Mouse (Mus musculus): Measurements from ENCODE around the gene Vmn2r69. TPM values are rescaled to one million over a fixed set of nuclear protein-coding genes. Genes with fewer than 3 reads are reported as not detected.

Vmn2r69 gene
- not detected in 2 replicates for polyA plus RNA-seq (2015; fragmentation: Nextera tagmentation; extraction: Ambion mirVana)

DNA sequence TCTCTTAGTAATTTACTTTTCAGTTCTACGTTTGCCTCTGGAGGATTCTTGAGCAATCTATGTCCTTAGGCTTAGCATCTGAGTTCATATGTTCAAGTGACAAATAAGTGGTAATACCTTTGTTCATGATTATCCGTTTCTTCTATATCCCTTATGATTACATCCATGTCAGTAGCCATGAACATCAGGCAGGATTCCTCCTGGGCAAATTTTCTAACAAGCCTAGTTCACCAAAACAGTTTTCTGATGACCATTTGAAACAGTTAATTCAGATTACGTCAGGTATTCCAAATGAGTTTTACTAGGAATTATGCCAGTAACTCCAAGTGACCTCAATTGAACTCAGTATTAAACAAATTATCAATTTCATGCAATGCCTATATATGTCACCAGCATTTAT, at the start of gene Vmn2r69:
TSS of gene Vmn2r69 (minus strand) at position 101 of the 400 bp plus-strand sequence.
- ATAC-seq (ENCODE audit: low read depth), result no peak
- H3K4me2 ChIP-seq (ENCODE audit: low read depth, low read length), result no peak within 1 kb of the TSS
- WGBS, result 63% methylated on average over 3 of the region's 3 CpGs

More for the DNA sequence above, at the start of gene Vmn2r69:
- Histone ChIP-seq H3K27ac (ENCODE audit: low read length) (no peak within 1 kb of the TSS), H3K36me3 (ENCODE audit: control insufficient read depth, insufficient read depth, low read length) (no peaks in the 10 kb centered on the region), H3K9ac (ENCODE audit: low read length) (no peak within 1 kb of the TSS), H3K4me1 (replicated peaks; ENCODE audit: control insufficient read depth, insufficient read depth, low read length) (no peaks in the 10 kb centered on the region), H3K27me3 (ENCODE audit: control insufficient read depth, insufficient read depth, low read depth, low read length) (no peaks in the 10 kb centered on the region), H3K4me3 (ENCODE audit: low read length) (no peak within 1 kb of the TSS), H3K9me3 (ENCODE audit: control insufficient read depth, low read length) (no peaks in the 10 kb centered on the region)

Other genes with a start within 250 kb of the Vmn2r69 start
- not detected in 2 replicates for gene Vmn2r68, start 178.1 kb downstream of the Vmn2r69 start, polyA plus RNA-seq (2015; fragmentation: Nextera tagmentation; extraction: Ambion mirVana)
- not detected in 2 replicates for gene Vmn2r71, start 147.2 kb upstream of the Vmn2r69 start, polyA plus RNA-seq (2015; fragmentation: Nextera tagmentation; extraction: Ambion mirVana)
- not detected in 2 replicates for gene Vmn2r70, start 153.3 kb upstream of the Vmn2r69 start, polyA plus RNA-seq (2015; fragmentation: Nextera tagmentation; extraction: Ambion mirVana)